Mouse (Mus musculus) heart, adult 11 months (tissue): Measurements from ENCODE around the gene Cltrn.

Source experiments
- DNase-seq: peaks from one replicate; pipeline ENCODE4 v3.0.0; 2022

Cltrn gene

DNA sequence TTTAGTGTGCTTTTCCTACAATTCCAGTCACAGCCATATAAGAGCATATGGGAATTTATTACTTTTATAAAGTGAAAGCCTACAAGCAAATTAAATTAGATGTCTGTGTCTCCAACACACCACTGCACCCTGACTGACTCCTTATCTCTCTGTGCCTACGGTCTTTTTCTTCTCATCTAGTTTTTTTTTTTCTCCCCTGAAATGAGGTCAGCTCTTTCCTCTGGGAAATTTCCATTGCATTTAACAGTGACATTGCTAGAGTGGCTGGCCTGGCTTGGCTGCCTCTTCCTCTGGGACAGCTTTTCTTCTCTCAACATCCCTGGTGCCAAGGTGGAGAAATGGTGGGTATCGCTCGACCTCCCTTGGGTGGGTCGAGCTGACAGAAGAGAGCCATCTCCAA is at the start of gene Cltrn:
Gene Cltrn, plus strand, starts transcription at position 249 of the 400 bp plus-strand sequence.
- DNase-seq = no peak

DNA sequence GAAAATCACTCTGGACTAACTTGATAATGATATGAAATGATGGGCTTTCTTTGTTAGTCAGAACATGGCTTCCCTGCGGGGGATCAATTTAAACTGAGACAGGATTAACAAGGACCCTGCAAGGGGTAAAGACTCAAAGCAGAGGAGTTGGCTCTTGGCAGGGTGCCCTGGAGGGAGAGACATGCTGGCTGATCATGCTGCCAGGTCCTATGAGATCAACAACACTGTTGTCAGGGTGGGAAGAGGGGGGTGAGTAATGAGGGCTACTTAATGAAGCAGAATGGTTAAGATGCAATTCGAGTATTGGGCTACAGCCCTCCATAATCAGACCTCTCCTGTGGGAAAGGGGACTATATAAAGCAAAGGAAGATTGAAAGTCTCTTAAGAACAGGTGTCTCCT is 49.7 kb upstream of the Cltrn start:
- DNase-seq = no peak

DNA sequence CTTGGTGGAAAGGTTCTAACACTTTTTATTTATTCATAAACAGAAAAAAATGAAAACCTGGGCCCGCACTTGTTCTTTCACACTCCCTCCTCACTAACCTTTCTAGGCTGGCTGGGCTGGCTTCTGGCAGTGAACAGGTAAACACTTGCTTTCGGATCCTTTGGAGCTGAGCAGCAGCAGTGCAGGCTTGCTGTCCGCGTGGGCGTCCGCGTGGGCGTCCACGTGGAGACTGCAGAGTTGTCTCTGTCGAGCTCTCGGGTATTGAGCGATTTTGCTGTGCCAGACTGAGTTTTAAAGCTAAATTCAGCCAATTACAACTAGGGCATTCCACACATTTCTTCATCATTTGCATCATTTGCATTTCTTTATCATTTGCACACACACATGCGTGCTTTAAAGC is 46.6 kb upstream of the Cltrn start:
- DNase-seq = peak; percentile 39

DNA sequence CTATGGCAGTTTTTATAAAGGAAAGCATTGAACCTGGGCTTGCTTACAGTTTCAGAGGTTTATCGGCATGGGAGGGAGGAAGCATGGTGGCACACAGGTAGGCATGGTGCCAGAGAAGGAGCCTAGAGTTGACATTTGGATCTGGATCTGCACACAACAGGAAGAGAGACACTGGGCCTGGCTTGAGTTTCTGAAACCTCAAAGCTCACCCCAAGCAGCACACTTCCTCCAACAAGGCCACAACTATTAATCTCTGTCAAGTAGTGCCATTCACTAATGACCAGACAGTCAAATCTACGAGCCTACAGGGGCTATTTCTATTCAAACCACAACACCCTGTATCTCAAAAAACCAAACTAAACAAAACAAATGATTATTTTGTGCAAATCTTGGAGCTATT is 41.9 kb upstream of the Cltrn start:
- DNase-seq = peak; percentile 57

DNA sequence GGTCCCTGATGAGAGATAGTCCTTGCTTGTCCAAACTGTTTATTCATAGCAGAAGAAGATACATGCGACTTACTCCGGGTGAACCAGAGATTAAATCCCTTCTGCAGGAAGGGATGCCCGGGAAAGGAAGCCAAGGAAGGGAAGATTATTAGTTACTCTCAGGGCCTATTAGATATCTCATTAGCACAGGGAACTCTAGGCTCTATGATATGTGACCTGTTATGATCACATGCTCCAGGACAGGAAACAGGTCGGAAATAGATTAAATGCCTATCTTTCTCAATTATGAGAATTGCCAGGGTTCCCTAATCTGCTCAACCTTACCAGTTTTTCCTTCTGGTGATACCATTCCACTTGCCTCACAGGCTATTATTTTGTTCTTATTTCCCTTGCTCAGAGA is 32.9 kb upstream of the Cltrn start:
- DNase-seq = peak; percentile 30

DNA sequence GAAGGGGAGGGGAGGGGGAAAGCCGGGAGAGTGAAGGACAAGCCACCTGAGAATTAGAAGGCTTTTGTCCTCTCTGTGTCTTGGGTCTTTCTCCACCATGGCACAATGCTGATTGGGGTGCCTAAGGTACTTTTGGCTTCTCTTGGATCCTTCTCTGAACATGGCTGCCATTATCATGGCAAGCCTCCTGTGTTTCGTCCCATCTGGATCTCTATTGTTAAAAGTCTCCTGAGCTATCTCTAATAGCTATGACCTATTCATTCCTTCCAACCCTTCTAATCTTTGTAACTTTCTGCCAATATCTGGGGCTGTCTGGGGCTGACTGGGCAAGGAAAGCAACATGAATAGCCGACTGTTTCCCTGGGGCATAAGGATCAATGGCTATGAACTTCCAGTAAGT is 30.1 kb upstream of the Cltrn start:
- peak; percentile 1 for DNase-seq

DNA sequence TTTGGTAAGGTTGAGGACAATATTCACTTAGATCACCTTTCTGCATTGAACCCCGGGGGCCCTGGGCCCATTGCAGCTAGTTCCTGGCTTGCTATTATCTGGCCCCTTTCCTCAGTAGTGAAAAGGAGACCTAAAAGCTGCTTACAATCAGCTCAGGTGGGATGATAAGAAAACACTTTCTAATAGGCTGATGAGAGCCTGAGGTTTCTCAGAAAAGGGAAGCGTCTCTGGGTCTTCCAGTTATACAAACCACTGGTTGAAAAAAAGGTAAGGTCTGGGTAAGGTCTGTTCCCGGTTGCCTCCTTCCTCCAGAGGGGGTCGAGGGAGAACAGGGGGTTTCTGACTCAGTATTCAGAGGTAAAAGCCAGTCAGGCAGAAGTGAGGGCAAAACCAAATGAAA is 29.6 kb upstream of the Cltrn start:
- DNase-seq = no peak

DNA sequence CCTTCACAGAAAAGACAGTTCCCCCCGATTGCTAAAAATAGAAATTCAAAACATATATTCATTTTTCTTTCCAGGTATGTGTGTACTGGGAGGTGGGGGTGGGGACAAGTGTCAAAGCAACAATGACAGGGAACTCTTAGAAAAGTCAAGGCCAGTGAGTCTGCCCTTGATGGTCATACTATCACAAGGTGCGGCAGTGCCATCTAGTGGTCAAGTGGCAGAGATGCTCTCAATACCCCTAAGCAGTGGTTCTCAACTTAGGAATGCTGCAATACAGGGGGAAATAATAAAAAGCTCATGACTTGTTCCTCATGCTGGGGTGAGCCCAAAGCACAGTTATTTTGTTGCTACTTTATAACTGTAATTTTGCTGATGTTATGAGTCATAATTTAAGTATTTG is 22.4 kb upstream of the Cltrn start:
- DNase-seq = peak; percentile 89

DNA sequence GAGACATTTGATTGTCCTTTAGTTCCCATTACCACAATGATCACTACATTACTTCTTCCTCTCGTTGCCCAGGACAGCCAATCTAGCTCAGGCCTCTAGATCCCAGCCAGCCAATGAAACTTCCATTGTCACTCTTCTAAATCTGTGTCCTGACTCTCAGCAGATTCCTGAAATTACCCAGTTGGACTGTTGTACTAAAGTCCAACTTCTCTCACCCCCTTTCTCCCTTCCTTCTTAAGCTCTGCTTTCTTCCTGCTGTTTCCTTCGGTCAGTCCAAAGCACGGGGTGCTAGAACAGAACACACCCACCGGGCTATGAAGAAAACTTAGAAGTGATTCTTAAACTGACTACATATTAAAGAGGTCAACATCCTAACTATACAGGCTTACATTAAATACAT is 19.7 kb upstream of the Cltrn start:
- peak; percentile 2 for DNase-seq

DNA sequence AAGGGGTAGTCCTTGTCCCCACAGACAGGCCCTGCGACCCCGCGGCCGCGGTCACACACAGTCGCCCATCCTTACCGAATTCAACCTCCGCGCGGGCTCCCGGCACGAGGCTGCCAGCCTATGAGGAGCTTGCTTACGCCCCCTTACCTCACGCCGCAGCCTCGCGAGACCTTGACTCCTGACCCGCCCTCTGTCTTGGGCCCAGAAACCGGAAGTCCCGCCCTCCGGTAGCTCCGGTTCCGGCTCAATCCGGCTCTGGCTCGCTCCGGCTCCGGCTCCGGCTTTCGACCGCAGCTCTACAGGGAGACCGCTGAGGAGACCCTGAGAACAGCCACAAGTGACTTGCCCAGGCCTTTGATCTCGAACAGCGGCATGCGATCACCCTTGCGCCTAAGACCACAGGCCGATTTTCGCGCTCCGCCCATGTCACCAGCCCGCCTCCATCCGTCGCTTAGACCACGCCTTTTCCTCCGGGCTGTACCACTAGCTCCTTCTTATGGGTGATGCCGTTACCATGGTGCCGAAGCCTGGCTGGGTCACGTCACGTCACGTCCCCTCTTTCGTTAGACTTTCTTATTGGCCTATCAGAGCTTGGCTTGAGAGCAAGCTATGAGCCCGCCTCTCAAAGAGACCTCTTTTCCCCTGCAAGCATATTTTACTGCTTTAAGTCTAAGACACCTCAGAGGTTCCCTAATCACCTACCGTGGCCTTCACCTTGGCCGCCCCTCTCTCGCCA is 12.4 kb upstream of the Cltrn start, which contains the start of gene Siah1b:
Gene Siah1b, minus strand, starts transcription at position 454 of the 736 bp plus-strand sequence.
- peak; percentile 99 for DNase-seq

DNA sequence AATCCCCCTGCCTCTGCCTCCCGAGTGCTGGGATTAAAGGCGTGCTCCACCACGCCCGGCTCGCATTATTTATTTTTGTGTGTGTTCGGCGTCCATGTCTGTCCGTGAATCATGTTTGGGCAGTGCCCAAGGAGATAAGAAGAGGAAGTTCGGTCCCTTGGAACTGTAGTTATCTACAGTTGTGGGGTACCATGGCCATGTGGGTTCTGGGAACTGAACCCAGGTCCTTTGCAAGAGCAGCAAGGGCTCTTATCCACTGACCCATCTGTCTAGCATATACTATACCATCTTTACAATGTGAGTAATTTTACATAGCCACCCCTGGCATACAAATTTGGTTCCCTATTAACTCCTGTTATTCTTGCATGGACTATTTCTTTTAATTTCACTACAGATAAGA is 6.6 kb upstream of the Cltrn start:
- DNase-seq = no peak

DNA sequence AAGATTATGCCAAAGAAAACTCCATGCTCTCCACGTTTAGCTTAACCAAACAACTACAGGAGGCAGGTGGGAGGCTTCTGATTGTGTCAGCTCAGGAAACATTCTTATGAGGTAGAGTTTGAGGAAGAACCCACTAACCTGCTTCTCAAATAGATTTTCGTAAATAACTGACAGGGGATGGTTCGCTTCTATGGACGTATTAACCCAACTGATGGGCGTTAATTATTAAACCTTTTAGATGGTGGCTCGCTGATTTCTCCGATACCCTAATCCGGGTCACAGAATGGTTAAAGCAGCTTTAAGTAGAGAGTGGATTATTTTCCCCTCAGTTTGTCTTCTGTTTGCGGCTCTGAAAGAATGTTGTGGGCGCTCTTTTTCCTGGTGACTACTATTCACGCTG is 1.3 kb downstream of the Cltrn start:
- no peak for DNase-seq

DNA sequence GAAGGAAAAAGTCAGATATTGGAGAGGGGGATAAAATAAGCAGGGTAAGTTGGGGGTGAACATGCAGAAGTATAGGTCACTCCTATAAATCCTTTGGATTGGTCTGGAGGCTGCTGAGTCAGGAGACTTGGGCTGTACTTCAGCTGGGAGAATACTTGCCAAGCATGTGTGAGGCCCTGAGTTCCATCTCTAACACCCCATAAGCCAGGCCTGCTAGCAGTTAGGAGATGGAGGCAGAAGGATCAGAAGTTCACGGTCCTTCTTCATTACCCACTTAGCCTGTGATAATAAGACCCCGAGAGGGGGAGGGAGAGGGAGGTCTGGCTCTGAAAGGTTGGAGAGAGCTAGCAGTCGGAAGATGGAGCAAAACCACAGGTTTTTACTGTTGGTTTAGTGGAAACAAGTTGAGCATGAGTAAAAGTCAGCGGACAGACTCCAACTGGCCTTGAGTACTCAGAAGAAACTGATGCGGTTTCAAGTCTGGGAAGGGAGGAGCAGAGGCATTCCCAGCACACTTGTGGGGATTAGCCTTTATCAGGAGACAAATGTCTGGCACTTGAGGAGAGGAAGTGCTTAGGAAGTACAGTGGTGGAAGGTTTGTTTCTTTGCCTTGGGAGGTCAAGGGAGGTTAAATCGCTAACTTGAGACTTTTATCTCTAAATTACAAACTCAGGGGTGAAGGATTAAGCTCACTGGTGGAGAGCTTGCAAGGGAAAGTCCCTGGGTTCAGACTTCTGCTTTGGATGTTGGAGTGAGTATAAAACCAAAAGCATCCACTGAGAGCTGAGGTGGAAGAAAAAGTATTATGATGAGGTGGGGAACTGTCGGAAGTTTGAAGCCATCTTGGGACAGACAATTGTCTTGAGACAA is 3.9 kb downstream of the Cltrn start:
- peak; percentile 81 for DNase-seq

DNA sequence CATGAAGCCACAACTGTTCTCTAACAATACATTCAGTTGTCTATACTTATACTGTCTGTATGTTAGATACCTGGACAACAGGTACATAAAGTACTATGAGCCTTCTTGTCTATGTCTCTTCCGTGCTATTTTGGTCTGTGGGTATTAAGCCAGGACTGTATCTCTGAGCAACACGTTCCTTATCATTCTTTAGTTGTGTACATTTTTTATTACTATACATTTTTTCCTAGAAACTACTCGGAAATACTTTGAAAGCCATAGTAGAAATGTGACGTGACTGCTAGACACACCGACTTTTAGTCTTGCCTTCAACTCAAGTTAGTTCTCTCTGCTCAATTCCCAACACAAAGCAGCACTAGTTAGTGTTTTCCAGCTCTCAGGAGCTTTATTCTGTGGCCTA is 4.8 kb downstream of the Cltrn start:
- DNase-seq = no peak

DNA sequence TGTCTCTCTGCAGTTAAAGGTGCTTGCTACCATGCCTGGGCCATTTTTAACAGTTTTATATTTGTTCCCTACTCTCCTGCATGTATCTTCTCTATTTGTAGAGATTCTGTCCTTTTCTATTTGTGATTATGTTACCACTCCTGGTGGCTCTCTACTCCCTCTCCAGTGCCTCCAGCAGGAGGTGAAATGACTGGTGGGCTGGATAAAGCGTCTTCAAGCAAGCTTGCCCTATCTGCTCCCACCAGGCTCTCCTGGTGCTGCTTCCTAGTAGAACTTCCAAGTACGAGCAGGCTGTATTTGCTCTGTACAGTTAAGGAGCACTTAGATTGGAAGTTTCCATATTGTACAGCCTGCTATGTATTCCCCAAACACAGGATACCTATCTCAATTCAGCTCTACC is 7.2 kb downstream of the Cltrn start:
- DNase-seq = no peak

DNA sequence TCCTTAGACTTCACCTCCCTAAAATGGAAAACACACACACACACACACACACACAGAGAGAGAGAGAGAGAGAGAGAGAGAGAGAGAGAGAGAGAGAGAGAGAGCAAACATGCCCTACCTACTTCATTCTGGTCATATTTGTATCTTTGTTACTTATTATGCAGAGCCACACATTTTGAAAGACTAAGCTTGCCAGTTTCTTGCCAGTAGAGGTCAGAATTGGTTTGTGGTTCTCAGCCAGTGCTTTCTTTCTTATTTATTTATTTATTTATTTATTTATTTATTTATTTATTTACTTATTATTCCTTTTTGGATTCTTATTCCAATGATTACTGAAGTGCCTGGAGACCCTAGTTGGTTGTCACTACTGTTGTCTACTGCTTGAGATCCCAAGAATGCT is 12.9 kb downstream of the Cltrn start:
- no peak for DNase-seq

DNA sequence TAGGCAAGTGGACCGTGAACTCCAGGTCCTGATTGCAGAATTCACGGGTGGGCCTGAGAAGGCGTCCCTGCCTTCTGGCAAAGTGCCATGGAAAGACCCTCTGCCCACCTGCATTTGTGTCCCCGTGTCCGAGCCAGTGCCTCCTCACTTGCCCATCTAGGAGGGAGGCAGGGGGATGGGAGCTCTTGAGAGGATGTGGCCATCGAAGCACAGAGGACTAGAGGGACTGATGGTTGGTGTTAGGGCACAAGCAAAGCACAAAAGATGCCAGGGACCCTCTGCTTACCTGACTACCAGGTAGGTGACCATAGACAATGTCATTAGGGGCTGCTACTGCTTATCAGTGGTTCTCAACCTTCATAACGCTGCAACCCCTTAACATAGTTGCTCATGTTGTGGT is 13.6 kb downstream of the Cltrn start:
- DNase-seq = no peak

DNA sequence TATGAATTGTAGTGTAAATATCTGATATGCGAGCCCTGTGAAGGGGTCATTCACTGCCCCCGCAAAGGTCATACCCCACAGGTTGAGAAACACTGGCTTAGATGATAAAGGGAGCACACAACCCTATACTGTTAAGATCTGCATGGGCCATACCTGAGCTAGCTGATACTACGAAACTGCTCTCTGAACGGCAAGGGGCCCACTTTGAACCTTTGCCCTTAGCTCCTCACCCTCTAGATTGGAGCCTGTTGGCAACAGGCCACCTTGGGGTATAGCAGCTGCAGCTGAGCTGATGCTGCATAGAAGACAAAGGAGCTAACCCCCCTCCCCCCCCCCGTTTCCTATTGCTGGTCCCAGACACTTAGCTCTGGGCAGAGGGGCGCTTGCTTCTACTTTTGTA is 14.0 kb downstream of the Cltrn start:
- no peak for DNase-seq

DNA sequence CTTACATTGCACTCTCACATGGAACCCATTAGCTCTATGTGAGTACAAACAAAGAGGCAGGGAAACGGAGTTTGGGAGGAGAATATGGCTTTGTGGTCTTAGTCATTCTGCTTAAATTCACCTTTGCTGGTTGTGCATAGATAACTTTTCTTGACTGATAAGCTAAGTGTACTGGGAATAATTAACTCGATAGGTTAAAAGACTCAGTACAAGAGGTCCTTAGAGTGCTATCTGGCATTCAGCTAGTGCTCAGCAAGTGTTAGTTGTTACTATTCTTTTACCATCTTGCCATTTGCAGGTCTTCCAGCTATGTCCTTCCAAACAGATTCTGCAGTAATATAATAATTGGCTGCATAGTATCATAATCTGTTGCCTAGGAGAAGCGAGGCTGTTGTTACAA is 22.5 kb downstream of the Cltrn start:
- no peak for DNase-seq

DNA sequence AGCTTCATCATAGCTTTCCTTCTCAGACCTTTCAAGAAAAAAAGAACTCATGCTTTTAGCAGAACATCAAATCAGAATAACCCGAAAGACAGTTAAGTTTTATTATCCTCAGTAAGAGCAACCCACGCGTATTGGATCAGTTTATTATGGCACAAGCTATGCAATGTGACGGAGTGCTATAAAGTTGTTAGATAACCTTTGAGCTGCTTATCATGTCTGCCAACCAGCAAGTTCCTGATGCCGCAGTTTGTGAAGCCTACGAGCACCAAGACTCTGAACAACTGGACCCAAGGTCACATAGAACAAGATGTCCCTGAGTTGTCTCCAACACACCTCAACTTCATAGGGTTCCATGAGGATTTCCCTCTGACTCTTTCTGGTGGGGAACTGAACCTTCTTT is 25.1 kb downstream of the Cltrn start:
- DNase-seq = no peak

DNA sequence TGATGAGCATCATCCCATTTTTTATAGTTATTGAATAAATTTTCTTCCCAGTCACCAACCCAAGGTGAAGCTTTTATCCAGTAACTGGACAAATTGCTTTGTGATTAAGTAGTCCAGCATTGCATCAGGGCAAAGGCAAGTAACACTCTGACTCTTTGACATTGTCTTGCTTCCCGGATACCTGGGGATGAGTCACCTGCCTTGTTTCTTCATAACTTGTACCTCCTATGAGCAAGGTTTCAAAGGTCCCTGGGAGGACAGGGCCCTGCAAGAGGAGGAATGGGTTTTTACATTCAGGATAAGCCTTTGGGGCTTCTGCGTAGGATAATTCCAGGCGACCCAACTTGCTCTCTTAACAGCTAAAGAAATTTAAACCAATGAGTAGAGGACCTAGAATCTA is 35.3 kb downstream of the Cltrn start:
- DNase-seq = peak; percentile 8

DNA sequence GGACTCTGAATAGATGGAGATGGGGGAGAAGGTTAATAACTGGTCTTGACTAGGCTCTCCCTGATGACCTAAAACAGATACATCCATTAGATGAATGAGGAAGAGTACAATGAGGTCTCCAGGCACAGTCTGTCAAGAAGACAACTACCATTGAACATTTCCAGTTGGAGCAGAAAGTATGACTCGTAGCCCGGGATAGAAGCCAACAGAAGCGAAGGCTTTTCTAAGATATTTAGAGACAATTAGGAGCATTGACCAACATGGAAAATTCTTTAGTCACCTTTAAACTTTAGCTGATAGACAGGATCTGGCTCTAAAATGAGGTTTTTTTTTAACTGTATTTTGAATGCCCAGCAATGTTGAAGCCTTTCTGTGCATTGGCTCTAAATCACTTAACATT is 44.9 kb downstream of the Cltrn start:
- peak; percentile 49 for DNase-seq

DNA sequence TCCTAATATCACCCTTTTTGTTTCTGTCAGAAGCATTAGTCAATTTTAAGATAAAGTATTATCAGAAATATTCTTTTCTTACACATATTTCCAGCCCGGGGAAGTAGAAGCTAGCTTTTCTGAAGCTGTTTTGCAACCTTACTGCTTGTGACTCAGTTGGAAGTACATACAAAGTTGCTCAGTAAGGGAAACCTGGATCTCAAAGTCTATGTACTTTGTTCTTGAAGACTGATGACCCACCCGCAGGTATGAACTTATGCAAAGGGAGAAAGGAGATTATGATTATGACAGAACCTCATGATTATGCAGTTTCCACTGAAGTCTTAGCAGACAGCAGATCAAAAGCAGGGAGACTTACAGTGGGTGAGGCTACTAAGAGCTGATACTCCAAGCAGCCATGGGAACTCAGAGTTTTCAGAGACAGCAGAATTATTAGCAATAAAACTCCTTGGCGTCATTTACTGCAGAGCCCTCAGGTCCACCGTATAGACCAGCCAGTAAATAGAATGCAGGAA is 46.7 kb downstream of the Cltrn start:
- DNase-seq = no peak

DNA sequence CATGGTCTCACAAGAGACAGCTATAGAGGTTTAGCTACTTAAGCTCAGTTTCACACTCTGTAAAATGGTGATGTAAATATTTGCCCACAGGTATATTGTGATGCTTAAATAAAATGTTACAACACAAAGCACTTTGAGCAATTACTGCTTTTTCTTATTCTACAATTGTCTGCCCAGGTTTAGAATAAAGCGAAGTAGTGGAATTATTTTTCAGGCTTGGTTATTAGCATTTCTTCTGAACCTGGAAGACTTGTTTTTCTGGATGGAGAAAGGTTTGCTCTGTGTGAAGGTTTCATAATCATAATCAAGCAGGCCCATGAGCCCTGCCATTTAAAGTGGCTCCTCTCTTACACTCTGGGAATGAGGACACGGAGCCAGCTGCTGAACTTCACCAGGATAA is 50.4 kb downstream of the Cltrn start, which contains the start of gene Ace2:
Gene Ace2, plus strand, starts transcription at position 301 of the 400 bp plus-strand sequence.
- DNase-seq = no peak
